Mouse (Mus musculus) adrenal gland, adult 10 weeks (tissue): ENCODE measurements around the gene Gm3558. TPM values are rescaled to one million over a fixed set of nuclear protein-coding genes. Genes with fewer than 3 reads are reported as not detected.

ENCODE experiments used
- polyA plus RNA-seq: library from polyadenylated mRNA; stranded (reverse); fragments of 350-450 nt; fragmentation: Illumina TruSeq; extraction: RNeasy Lipid Tissue Mini Kit (QIAGEN cat#74804); gene quantifications from one replicate; pipeline ENCODE4 v1.2.3, GENCODE M21; 2014; ENCODE audit warnings: low read depth, low replicate concordance

Gm3558 gene
- not detected for polyA plus RNA-seq

DNA sequence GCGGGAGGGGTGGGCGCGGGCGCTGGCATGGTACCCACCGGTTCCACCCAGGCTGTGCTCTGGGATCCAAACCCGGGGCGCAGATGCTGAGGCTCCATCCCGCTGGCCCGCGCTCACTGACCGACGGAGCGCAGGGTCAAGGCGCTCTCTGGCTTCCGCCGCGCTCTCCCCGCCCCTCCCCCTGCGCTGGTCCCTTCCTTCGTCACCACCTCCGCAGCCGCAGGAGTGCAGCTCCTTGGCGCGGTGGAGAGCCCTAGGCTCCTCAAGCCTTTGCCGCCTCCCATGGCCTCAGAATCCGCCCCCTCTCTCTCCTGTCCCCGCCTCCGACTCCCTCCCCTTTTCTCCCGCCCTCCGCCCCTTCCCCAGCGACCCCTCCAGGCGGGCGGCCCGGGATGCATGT lies at the start of gene Gm3558:
Gm3558 (minus strand) TSS at position 185 of the 400 bp plus-strand sequence.

DNA sequence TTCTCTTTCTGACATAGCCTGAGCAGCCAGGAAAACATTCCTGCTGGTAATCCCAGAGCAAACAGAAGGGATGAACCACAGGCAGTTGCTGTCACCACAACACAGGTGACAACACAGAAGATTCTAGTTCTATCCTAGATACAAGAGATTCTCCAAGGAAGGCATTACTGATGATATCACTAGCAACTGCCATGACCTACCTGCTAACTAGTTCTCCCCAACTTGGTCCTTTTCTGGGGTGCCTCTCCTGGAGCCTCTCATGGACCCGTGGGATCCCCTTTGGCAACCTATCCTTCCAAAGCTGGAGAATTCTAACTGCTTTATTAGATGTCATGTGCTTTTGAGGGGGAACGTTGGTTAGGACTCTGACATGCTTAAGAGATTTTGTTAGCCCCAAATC lies 27.1 kb upstream of the Gm3558 start, which contains the start of gene Gm10338:
Gm10338 (minus strand) TSS at position 101 of the 400 bp plus-strand sequence.

Other genes starting within 250 kb of the Gm3558 start
- not detected for gene Gm5797, start 236.2 kb downstream of the Gm3558 start, polyA plus RNA-seq
- gene Gm8374, start 203.4 kb downstream of the Gm3558 start, polyA plus RNA-seq, result not detected
- gene Gm3755, start 117.6 kb downstream of the Gm3558 start, polyA plus RNA-seq, result not detected
- gene Gm3752, start 84.8 kb downstream of the Gm3558 start, polyA plus RNA-seq, result not detected
- not detected for gene Gm10338, start 27.0 kb upstream of the Gm3558 start, polyA plus RNA-seq
- gene Gm10128, start 75.4 kb upstream of the Gm3558 start, polyA plus RNA-seq, result not detected
- gene Gm26661, start 223.0 kb upstream of the Gm3558 start, polyA plus RNA-seq, result not detected
- gene Flnb, start 249.4 kb upstream of the Gm3558 start, polyA plus RNA-seq, result 2.6 TPM